Mouse (Mus musculus): ENCODE results near the gene Agtrap.

DNA sequence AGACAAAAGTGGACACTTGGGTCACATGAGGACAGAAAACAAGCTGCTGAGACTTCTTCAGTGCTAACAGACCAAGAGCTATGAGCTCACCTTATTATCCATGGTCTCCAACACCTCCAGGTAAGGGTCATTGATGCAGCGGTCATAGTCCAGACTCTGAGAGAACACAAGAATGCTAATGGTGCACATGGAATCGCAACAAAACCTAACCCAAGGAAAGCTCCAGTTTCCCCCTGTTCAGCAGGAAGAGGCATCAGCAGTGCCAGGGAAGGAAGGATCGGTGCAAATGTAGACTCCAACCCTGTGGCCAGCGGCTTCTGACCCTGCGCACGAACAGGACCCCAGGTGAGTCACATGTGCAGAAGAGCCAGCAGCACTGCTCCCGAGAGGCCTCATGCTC is 58.5 kb downstream of the Agtrap start:
- no peak for TF ChIP-seq CTCF (conservative IDR thresholded peaks at IDR 0.05; ENCODE audit: low read length)
- no peak for TF ChIP-seq NANOG (IDR thresholded peaks at IDR 0.05; ENCODE audit: borderline replicate concordance, low read length)
- no peak for TF ChIP-seq POU5F1 (IDR thresholded peaks at IDR 0.05; ENCODE audit: borderline replicate concordance, low read length)

Data from E14TG2a.4 (cell line).